Mouse (Mus musculus) thymus, adult 2 months (tissue): Measurements from ENCODE around the gene Gm14226. TPM values are rescaled to one million over a fixed set of nuclear protein-coding genes. Genes with fewer than 3 reads are reported as not detected.
"Not testable (repeated sequence)": the region's sequence is repeated elsewhere in the genome, so short reads cannot be mapped to it uniquely, and the experiment has no call there.

Experiments used
- DNase-seq: peaks from one replicate; pipeline ENCODE4 v3.0.0; 2021
- H3K27ac ChIP-seq: fragments of 200-500 bp; 2 replicates; pipeline ENCODE4 v1.5.1; 2012; ENCODE audit warnings: low read length, control low read depth; ENCODE audit not compliant: control insufficient read depth, insufficient read depth
- H3K27me3 ChIP-seq: fragments of 200-500 bp; 2 replicates; pipeline ENCODE4 v1.6.1; 2012; ENCODE audit warnings: mild to moderate bottlenecking, low read length, moderate library complexity, mixed read lengths; ENCODE audit not compliant: control insufficient read depth, insufficient read depth
- H3K36me3 ChIP-seq: fragments of 200-500 bp; 2 replicates; pipeline ENCODE4 v1.6.1; 2012; ENCODE audit warnings: mild to moderate bottlenecking, low read length, moderate library complexity; ENCODE audit not compliant: control insufficient read depth, insufficient read depth
- H3K4me1 ChIP-seq: fragments of 200-500 bp; replicated peaks from 2 replicates; pipeline ENCODE4 v1.6.1; 2012; ENCODE audit warnings: low read length; ENCODE audit not compliant: control insufficient read depth, insufficient read depth
- H3K4me3 ChIP-seq: fragments of 200-500 bp; 2 replicates; pipeline ENCODE4 v1.5.1; 2012; ENCODE audit warnings: mild to moderate bottlenecking, low read length, control low read depth, moderate library complexity; ENCODE audit not compliant: control insufficient read depth, insufficient read depth
- CTCF ChIP-seq: fragments of 200-500 bp; IDR thresholded peaks from 2 replicates; pipeline ENCODE4 v1.5.1; 2012; ENCODE audit warnings: mild to moderate bottlenecking, control low read depth, low read length, moderate library complexity, borderline replicate concordance; ENCODE audit not compliant: control insufficient read depth, poor library complexity, insufficient read depth; ENCODE audit errors: extremely low read depth
- POLR2A ChIP-seq: fragments of 200-500 bp; IDR thresholded peaks from 2 replicates; pipeline ENCODE4 v1.6.1; 2012; ENCODE audit warnings: mild to moderate bottlenecking, low read length, control low read depth, moderate library complexity; ENCODE audit not compliant: control insufficient read depth, poor library complexity, insufficient read depth; ENCODE audit errors: extremely low read depth
- WGBS: fragments of 180-500 bp; shearing (Covaris S2); methylation state at CpG from one replicate; pipeline ENCODE4 v1.1.7; 2018; 5-methylcytosine and 5-hydroxymethylcytosine counted together
- polyA plus RNA-seq: library from polyadenylated mRNA; depleted of rRNA; stranded (reverse); fragments of >200 nt; gene quantifications from 2 replicates; pipeline ENCODE4 v1.2.3, GENCODE M21; 2012; rRNA removed

Gene Gm14226
- polyA plus RNA-seq, result 0.06 and 0.16 TPM in 2 replicates

DNA sequence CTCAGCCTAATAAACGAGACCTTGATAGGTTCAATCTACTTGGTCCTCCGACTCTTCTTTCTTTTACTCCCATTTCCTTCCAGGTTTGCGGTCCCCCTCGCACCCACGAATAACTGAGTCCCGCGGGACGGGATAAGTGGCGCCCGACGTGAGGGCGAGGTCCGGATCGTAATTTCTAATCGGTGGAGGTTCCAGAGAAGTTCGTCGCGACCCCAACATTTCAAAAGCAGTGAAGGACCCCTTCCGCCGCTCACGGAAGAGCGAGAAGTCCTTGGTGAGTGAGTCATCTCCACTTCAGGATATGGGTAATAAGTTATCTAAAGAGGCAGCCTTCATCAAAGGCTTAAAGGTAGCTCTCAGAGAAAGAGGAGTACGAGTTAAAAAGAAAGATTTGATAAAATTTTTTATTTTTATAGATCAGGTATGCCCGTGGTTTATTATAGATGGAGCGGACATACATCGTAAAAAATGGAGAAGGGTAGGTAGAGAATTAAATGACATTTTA lies at the start of gene Gm14226:
TSS of gene Gm14226 (plus strand) at position 16 of the 505 bp plus-strand sequence.
- peak within 1 kb of the TSS; percentile 43 for H3K4me3 ChIP-seq
- WGBS, result 7% methylated on average over 24 of the region's 26 CpGs
- not testable (repeated sequence) for DNase-seq, H3K27me3 ChIP-seq, H3K27ac ChIP-seq, H3K36me3 ChIP-seq, H3K4me1 ChIP-seq

- H3K4me3 ChIP-seq, DNase-seq, H3K27me3 ChIP-seq, H3K27ac ChIP-seq, H3K4me1 ChIP-seq, H3K36me3 ChIP-seq: not testable (repeated sequence)
- 26% methylated on average over 14 of the region's 14 CpGs for WGBS
These were observed 48.2 kb upstream of the Gm14226 start for GRCm38 (mm10) chr2:154969740-154970397.

DNA sequence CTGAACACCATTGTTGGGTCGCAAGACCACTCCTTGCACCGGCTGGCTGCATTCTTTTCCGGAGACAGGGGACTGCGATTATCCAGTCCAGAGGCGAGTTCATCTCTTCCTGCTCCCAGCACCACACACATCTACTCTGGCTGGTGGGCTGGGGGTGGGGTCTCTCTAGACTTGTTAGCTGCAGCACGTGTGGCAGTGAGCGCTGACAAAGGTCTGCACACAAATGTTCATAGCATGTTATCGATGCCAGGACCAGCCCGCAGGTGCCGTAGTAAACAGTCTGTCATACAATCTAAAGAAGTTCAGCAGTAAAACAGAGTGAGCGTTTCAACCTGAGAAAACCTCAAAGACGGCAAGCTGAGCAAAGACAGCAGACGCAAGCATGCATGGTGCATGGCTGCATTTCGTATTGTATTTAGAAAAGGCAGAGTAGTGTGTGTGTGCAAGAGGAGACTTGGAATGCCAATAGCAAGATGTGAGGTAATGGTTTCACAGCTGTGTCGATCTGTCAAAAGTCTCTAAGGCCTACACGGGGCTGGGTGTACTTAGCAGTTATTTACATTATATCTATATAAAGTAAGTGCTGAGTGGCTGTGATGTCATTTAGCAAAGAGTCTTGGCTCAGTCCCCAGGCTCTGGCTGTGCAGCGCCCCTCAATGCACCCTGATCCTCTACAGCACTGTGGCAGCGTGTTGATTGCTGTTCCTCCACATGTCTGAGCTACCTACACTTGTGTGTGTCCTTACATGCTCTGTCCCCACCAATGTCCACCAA lies 46.0 kb upstream of the Gm14226 start:
- DNase-seq, result no peak
- H3K27me3 ChIP-seq, result no peaks in the 10 kb centered on the region
- H3K36me3 ChIP-seq, result no peaks in the 10 kb centered on the region
- TF ChIP-seq POLR2A, result no peak
- WGBS, result 92% methylated on average over 18 of the region's 18 CpGs
- no peak overlapping the region for H3K27ac ChIP-seq
- H3K4me3 ChIP-seq, result no peak overlapping the region
- no peaks in the 10 kb centered on the region; the same call in 1 of the 2 replicates for H3K4me1 ChIP-seq

DNA sequence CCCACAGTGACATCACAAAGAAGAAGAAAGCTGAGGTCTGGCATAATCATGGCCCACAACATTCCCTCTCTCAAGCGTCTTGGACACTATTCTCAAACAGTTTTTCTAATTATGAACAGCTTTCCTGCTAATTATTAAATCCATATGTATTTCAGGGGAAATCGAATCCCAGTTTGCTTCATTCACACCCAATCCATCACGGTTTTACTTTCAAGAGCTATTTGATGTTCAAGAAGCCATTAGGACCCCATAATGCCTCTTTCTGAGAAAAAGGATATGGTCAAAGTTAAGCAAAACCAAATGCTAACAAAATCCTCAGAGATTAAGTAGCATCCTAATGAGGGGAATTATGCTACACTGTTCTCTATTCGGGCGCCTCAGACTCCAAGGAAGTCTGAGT lies 45.1 kb upstream of the Gm14226 start:
- no peak for TF ChIP-seq CTCF
- TF ChIP-seq POLR2A, result no peak
- Histone ChIP-seq H3K27me3 (no peaks in the 10 kb centered on the region), H3K4me3 (no peak overlapping the region), H3K36me3 (no peaks in the 10 kb centered on the region), H3K4me1 (no peaks in the 10 kb centered on the region; the same call in 1 of the 2 replicates), H3K27ac (no peak overlapping the region)
- DNase-seq, result no peak
- 97% methylated on average over 5 of the region's 5 CpGs for WGBS

DNA sequence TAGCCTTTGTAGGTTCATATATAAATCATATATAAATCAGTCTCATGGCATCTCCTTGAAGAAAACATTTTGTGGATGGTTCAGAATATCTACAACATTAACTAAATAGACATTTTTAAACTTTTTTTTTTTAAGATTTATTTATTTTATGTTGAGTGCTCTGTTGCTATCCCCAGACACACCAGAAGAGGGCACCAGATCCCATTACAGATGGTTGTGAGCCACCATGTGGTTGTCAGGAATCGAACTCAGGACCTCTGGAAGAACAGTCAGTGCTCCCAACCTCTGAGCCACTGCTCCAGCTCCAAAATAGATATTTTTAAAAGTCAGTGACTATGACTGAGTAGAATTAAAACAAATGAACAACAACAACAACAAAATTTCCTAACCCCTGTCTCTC lies 31.5 kb upstream of the Gm14226 start:
- TF ChIP-seq CTCF (no peak), POLR2A (no peak)
- Histone ChIP-seq H3K36me3 (no peaks in the 10 kb centered on the region), H3K27ac (no peak overlapping the region), H3K27me3 (no peaks in the 10 kb centered on the region), H3K4me1 (peaks cover 4% of the 10 kb centered on the region), H3K4me3 (no peak overlapping the region)
- DNase-seq, result peak; percentile 3
- WGBS, result 67% methylated on average over 1 of the region's 1 CpGs

DNA sequence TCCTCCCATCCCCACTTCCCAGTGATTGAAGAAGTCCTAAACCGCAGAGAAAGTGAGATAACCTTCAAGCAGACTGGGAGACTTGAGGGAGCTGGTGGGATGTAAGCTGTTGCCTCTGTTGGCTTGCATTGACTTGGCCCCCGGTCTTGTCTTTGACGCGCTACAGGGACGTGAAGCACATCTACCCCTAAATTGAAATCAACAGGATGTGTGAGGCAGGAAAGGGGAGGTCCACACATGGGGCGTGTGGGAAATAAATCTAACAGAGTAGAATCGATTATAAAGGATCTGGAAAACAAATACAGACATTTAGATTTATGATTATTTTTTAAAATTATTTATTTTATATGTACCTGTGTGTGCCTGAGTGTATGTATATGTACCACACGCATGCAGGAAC lies 26.7 kb upstream of the Gm14226 start:
- Histone ChIP-seq H3K36me3 (no peaks in the 10 kb centered on the region), H3K27ac (0 out of 2 replicates have a peak overlapping the region, but pooled peaks have one; percentile 16), H3K4me3 (no peak overlapping the region), H3K27me3 (no peaks in the 10 kb centered on the region), H3K4me1 (peaks cover 4% of the 10 kb centered on the region)
- TF ChIP-seq POLR2A (no peak), CTCF (no peak)
- peak; percentile 28 for DNase-seq
- WGBS, result 28% methylated on average over 8 of the region's 8 CpGs

DNA sequence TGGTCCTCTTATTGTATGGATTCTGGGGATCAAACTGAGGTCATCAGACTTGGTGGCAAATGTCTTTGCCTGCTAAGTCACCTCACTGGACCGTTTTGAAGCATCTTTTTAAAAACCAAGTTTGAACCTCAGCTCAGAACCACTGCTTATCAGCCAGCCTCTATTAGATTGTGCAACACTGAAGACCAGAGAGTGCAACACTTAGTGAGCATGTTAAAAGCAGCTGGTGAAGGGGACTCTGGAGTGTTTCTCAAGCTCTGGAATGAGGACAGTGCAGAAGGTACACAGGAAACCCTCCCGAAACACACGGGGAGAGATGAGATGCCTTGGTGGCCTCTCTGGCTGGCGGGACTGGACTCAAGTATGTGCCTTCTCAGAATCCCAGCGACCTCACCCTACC lies 26.0 kb upstream of the Gm14226 start:
- no peak overlapping the region for H3K27ac ChIP-seq
- TF ChIP-seq POLR2A, result no peak
- TF ChIP-seq CTCF, result no peak
- WGBS, result 91% methylated on average over 5 of the region's 5 CpGs

More for the DNA sequence above, 26.0 kb upstream of the Gm14226 start:
- H3K4me1 ChIP-seq, result peaks cover 4% of the 10 kb centered on the region
- no peak for DNase-seq
- H3K4me3 ChIP-seq, result no peak overlapping the region
- H3K36me3 ChIP-seq, result no peaks in the 10 kb centered on the region
- H3K27me3 ChIP-seq, result no peaks in the 10 kb centered on the region
